Mouse (Mus musculus) c-Kit-negative CD71-positive TER-119-positive erythroid progenitor cells, embryonic 14.5 days (primary cell): ENCODE data around the gene Snai1.

Experiments used
- DNase-seq: peaks from one replicate; pipeline ENCODE4 v3.0.0-alpha.2; 2013; ENCODE audit warnings: low read depth, low spot score

Snai1 gene

DNA sequence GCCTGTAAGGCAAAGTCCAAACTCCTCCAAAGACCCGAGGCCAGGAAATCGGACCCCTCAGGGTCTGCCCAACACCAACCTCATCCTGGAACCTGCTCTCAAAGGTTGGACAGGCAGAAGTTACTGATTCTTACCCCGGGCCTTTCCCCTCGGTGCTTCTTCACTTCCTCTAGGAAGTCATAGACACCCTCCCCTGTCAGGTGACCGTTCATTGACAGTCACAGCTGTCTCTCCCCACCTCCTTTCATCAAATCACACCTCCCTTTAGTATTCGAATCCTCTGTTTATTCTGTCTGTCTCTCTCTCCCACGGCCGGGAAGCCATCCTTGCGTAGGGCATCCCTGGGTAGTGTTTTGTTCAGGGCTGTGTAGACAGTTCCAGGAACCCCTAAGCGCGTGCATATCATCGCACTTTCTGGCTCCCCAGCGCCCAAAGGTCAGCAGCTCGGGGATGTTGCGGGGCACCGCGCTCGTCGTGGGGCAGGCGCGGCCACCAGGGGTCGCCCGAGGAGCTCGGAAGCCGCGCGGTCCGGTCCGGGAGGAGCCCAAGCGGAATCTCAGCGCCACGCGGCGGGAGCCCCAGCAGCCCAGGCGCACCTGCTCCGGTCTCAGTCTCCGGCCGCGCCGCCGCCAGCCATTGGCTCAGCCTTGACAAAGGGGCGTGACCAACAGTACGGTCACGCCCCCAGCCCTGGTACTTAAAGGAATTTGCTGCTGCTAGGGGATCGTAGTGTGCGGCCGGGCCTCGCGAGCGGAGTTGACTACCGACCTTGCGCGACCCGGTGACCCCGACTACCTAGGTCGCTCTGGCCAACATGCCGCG is at the start of gene Snai1:
Gene Snai1, plus strand, starts transcription at position 720 of the 822 bp plus-strand sequence.
- DNase-seq: peak; percentile 42

DNA sequence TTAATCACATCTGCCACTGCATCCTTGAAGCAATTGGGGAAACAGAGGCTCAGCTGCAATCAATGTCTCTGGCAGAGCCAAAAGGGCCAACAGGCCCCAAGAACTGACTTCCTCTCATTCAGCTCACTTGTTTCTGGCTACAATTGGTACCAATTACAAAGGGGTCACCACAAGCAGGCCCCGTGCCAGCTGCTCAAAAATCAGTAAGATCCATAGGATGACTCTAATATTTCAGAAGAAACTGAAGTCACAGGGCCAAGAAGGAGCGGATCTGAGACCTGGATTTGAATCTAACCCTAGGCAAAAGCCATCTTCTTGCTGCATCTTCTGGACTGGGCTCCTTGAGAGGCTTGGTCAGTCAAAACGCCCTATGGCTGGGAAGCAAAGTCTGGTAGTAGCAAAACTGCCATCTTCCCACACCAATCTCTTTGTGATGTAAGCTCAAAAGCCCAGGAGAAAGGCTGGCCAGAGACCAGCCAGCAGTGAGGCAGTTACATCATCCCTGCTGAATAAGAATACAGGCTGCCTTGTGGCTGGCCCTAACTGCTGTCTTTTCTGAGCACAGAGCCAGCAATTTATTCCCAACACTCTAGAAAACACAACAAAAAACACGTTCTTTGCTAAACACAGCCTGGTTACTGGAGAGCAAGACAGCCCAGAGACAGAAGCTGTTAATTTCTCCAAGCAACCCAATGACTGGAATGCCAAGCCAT is 47.0 kb upstream of the Snai1 start:
- DNase-seq: no peak

DNA sequence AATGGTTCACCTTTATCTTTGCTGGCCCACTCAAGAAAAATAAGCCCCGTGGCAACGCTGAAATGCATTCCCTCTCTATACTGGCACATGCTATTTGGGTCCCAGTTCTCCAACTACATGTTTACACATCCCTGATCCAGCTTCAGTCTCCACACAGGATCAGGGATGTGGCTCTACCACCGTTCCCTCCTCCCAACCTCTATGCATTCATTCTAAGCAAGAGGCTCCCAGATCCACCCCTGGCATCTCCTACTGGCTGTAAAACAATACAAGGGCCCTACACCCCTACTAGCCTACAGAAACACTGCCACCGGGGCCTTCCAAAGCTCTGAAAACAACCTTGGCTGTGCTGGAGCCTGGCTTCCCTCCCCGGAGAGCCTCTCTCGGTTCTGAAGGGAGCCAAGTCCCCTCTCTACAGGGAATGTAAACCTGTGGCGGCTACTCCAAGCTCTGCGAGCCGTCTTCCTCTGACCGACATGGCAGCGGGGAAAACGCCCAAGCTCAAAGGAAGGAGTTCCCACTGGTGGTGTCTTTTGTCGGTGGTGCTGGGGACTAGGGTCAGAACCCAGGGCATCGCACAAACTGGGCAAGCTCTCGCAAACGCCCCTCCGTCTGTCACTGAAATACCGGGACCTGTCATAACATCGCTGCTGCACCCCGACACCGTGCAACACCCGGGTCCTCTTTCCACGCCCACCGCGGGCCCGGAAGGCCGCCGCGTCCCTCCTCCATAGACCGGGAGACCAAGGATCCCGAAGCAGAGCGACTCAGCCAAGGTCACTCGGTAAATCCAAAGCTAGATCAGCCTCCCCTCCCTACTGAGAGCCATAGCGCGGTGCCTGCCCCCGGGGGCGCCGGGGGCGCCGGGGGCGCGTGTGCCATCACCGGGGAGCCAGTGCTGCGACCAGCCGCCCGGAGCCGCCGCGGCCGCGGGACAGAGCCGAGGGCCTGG is 46.0 kb upstream of the Snai1 start, which contains the start of gene Rnf114:
Gene Rnf114, plus strand, starts transcription at position 889 of the 952 bp plus-strand sequence.
- peak; percentile 35 for DNase-seq

DNA sequence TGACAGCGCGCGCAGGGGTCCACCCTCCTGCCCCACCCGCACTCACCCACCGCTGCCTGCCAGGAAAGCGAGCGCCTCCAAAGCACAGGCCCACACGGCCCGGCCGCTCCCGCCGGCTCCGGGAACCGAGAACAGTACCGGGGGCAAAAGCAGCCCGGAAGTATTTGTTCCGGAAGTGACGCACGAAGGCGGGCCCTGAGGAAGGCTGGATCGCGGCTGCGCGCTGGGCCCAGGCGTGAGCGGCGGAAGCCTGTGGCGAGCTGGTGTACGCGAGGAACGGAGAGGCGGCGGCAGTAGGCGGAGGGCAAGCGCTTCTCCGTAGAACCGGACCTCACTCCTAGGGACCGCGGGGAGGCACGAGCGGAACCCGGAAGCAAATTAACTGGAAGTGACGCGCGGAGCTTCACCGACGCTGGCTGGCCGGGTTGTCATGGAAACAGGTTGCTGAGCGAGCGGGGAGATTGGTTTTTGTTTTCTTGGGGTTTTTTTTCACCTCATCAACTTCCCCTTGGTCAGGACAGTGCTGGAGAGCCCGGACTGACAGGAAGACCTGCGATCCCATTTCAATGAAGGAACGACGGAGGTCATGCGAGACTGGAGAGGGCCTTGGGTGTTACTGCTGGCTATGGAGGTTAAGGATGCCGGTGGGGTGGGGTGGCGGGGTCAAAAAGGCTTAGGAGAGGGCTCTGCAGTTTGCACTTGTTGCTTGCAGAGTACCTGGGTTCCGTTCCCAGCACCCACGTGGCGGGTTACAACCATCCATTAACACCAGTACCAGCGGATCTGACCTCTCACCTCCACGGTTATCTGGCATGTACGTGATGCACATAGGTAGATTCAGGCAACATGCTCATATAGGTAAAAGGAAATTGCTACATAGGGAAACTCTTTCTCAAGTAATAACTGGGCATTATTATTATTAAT is 45.0 kb upstream of the Snai1 start, which contains the start of gene Spata2:
Gene Spata2, minus strand, starts transcription at position 175 of the 924 bp plus-strand sequence.
- peak; percentile 89 for DNase-seq

DNA sequence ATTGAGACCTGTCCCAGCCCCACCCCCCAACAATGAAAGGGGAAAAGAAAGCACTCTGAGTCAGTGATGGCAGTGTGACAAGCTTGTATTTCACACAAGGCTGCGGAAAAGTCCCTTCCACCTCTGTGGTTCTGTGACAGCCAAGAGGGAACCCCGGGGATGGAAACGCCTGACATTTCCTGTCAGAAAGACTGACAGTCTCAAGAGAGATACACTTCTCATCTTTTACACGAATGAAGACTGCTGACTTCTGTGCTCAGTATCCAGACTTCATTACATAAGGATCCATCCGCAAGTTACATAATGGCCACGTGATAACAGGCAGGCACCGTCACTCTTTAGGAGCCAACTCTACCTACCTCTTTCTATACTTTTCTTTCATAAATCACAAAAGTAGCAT is 41.6 kb upstream of the Snai1 start:
- DNase-seq: no peak

DNA sequence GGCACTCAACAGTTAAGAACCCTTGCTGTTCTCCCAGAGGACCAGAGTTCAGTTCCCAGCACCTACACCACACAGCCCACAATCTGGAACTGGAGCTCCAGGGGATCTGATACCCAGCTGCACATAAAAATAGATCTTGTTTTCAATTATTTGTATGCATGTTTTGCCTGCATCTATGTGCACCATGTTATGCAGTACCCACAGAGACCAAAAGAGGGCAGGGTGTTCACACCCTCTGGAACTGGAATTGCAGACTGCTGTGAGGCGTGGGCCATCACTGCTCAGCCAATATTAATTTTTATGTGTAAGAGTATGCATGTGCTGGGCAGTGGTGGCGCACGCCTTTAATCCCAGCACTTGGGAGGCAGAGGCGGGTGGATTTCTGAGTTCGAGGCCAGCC is 40.7 kb upstream of the Snai1 start:
- DNase-seq: no peak

DNA sequence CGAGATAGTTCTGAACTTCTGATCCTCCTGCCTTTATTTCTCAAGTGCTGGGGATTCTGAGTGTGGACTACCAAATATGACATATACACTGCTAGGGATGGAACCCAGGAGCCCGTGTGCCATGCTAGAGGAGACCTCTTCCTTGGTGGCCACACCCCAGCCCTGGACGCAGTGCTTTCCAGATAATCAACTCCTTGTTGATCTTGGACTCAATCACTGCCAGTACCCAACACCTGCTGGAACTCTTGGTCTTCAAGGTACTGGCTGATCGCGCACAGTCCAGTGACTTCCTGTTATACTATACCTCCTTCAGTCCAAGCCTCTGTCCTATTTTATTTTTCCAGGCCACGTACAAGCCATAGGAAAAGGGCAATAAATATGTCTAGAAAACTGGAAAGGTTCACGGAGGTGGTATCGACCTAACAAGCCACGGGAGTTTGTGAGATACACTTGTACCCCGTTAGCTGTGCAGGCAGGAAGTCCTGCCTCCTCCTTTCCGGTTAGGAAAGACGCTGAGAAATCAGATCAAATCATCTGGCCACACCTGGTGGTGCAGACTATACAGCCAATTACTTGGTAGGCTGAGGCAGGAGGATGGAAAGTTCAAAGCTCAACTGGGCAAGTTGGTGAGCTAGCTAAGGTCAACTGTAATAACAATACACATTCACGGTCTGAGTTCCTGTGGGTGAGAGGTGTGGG is 35.3 kb upstream of the Snai1 start:
- DNase-seq: peak; percentile 44

DNA sequence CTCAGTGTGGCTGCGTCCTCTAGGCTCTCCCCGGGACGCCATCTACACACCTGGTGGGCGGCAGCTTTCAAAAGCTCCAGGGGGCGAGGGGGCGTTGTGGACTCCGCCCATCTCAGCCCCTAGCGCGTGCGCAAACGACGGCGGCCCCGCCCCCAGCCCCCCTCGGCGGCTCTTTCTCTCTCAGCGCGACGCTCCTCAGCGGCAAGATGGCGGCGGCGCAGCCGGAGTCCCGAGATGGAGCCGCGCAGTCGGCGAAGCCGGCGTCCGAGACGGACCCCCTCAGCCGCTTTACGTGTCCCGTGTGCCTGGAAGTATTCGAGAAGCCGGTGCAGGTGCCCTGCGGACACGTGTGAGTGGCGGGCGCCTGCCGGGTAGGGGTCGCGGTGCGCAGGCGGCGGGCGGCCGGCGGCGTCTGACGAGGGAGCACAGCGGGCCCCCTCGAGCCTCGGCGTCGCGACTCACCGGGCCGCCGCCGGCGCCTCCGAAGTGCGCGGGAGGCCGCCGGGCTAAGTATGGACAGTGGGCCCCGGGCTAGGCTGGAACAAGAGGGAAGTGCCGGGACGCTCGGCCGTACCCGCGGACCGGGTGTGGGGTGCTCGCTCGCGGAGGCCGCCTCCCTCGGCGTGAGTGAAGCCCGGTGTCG is 34.6 kb upstream of the Snai1 start:
- peak; percentile 59 for DNase-seq

DNA sequence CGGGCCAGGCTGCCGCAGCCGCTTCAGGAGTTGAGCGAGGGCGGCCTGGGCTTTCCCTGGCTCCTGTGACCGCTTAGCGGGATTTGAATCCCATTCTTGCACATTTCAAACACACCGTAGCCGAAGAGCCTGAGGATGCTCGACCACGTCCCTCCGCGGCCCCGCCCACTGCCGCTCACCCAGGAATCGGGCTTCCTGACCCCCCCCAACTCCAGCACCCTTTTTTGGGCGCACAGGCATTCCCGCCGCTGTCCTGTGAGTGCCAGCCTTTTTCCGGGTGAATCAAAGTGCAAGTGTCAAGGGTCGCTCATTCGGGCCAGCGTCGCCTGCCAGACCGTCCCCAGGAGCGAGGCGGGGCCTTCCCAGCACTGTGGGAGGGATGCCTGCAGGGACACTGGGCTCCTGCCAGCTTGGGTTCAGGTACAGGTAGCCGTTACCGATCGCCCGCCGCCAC is 34.1 kb upstream of the Snai1 start:
- DNase-seq: peak; percentile 42

DNA sequence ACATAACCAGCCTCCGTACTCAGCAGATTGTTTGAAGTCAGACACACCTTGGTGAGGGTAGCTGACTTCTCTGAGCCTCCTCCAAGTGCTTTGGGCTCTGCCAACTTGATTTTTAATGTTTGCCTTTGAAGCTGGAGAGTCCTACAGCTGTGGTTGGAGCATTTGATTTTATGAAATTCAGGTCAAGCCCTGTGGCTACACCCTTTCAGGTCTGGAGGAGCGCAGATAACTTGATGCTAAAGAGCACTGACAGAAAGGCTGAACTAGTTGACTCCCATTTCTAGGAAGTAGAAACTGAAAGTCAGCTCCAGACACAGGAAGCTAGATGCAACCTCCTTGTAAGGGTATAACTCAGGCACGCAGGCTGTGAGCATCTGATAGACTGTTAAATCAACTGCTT is 32.9 kb upstream of the Snai1 start:
- DNase-seq: peak; percentile 49

DNA sequence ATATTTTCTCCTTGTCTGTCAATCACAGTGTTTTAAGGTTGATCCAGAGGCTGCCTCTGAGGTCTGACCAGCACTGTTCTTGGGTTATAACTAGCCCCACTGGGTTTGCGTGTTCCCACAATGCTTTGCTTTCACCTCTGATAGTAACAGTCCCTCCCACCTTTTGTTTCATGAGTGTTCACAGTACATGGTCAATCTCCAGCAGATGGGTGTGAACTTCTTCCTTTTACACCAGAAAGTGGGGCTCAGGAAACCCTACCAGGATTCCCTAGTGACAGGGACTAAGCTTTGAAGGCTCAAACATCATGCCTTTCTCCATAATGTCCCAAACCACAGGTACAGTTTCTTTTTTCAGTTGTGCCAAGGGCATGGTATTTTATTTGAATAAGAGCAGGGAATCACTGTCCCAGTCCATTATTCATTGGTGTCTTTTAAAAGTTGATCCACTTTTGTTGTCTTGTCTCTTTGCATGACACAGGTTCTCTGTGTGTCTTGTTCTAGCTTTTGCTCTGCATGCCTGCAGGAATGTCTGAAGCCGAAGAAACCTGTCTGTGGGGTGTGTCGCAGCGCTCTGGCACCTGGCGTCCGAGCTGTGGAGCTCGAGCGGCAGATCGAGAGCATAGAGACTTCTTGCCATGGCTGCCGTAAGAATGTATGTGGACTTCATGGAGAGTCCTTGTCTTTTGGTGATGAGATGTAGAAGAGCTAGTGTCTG is 31.3 kb upstream of the Snai1 start:
- no peak for DNase-seq

DNA sequence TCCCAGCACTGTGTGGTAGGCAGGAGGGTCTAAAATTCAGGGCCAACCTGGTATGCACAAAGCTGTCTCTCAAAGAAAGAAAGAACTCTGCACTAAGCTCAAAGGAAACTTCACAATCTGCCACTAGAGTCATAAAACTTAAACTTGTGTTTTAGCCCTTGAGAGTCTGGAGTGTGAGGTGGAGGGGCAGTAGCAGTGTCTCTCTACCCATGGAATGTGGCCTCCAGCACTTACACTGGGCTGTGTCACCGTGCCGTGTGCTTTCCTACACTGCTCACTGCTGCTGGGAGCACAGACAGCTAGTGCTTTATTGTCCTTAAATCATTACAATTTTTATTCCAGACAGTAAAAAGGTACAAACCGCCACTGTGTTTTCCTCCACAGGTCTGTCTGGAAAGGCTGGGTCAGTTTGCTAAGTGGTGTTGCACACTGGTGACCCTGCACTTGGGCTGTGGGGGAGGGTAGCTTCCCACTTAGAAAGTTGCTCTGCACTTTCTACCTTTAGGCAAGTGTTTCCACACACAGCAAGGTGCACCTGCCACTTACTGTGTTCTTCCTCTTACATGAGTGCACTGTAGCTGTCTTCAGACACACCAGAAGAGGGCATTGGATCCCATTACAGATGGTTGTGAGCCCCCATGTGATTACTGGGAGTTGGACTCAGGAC is 30.1 kb upstream of the Snai1 start:
- DNase-seq: no peak

DNA sequence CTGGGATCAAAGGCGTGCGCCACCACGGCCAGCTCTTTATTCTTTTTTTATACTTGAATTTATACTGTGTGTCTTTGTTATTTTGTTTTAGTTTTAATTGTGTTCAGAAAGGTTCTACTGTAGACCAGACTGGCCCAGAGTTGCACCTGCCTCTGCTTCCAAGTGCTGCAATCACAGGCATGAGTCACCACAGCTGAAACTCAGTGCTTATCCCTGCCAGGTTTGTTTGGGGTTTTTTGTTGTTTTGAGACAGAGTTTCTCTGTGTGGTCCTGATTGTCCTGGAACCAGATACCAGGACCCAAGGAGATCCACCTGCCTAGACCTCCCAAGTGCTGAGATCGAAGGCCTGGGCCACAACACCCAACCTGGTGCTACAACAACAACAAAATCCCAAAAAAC is 29.4 kb upstream of the Snai1 start:
- DNase-seq: no peak

DNA sequence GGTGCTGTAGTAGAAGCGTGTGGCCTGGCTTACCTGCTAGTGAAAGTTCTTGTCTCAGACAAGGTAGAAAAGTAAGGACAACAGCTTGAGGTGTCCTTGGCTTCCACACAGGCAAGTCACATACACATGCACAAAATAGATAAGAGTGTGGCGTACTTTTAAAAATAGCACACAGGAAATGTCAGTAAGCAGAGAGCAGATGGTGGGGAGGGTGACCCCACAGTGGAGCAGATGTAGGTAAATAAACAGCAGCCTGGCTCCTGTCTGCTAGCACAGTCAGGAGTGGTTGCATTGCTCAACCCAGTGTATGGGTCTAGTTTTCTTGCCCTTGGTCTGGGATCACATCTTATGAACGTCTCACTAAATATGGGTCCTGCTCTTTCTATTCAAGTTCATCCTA is 27.5 kb upstream of the Snai1 start:
- no peak for DNase-seq

DNA sequence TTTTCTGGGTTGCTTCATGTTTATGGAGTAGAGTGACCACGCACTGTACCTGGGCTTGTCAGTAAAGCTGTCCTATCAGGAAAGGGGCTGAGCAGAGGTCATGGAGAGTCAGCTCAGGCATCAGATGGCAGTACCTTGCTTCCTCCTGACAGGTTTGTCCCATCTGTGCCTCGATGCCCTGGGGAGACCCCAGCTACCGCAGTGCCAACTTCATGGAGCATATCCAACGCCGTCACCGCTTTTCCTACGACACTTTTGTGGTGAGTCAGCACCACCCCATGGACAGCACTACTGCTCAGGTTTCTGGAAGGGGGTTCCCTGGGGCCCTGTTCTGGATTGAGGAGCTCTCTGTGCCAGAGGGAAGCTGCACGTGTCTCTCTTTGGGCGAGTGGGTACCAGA is 25.6 kb upstream of the Snai1 start:
- DNase-seq: no peak

DNA sequence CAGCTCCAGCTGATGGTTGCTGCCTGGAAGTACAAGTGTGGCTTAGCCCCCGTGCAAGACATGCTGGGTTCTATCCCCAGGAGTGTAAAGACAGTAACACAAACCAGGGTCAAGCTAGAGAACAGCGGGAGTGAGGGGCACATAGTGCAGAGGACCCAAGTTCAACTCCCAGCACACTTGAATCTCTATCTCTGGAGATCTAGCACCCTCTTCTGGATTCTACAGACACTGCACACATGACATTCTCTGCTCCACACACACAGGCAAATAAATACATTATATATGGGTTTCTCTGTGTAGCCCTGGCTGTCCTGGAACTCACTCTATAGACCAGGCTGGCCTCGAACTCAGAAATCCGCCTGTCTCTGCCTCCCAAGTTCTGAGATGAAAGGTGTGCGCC is 25.0 kb upstream of the Snai1 start:
- DNase-seq: no peak

DNA sequence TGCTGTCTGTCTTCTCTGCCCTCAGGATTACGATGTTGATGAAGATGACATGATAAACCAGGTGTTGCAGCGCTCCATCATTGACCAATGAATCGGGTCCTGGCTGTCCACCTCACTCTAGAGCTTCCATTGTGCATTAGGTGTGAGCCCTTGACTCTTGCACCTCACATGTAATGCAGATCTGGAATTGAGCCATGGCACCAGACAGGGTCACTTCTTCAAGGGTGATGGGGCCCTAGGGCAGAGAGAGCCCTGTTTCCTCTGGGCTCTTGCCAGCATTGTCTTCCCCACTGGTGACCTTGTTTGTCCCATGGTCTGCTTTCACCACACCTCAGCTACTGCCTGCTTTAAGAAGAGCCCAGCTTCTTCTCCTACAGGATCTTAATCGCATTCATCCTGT is 23.4 kb upstream of the Snai1 start:
- no peak for DNase-seq

DNA sequence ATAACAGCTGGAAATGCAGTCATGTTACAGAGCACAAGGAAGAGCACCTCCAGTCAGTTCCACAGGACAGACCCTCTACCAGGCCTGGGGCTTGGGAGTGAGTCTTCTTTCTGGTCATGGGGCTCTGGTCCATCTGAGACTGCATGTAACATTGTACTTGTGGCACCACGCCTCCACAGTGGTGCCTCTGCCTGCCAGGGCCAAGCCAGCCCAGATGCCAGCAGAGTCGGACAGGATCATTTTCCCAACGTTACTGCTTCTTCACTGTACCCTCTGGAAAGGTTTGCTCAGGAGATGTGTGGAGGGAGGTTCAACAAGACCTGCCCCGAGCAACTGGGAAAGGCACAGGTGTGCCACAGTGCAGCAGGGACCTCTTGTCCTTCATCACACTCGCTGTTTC is 22.3 kb upstream of the Snai1 start:
- no peak for DNase-seq
